Mouse (Mus musculus) heart, adult 18-20 months (tissue): ENCODE data around the gene Pdzd2. TPM values are rescaled to one million over a fixed set of nuclear protein-coding genes. Genes with fewer than 3 reads are reported as not detected.

Experiments used
- DNase-seq, 2 experiments: peaks; one replicate each; pipeline ENCODE4 v3.0.0; 2021 to 2022; ENCODE audit warnings: mixed read lengths in 1 of 2
- total RNA-seq, 2 experiments: library from RNA; stranded (reverse); gene quantifications; 2 replicates each; pipeline ENCODE4 v1.2.3; 2021

Pdzd2 gene
- total RNA-seq, 2 experiments from 2014 or later, result 68.0 to 82.0 TPM

GRCm38 (mm10) chr15:12430670-12431069, 309.1 kb downstream of the Pdzd2 start:
- DNase-seq, result no peak

- no peak for DNase-seq
These were observed 309.9 kb downstream of the Pdzd2 start for GRCm38 (mm10) chr15:12429572-12430431.

DNA sequence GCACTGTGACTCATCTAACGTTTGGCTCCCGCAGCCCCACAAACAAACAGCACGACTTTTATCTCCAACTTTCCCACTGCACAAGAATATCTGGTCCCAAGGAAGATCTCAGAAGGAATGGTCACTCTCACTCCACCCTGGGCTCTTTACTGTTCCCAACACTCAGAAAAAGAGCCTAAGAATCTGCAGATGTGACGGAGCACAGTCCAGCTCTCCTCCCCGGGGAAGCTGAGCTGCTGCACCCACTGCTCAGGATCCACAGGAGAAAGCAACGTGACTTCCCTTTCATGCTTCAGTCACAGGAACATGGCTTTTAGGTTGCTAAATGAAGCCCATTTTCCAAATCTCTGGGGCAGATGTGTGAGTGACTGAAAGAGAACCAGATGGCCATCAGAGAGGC, 311.9 kb downstream of the Pdzd2 start:
- DNase-seq, result peak; percentile 34 to 58

- no peak for DNase-seq
These were observed 313.4 kb downstream of the Pdzd2 start for GRCm38 (mm10) chr15:12426342-12426741.

- no peak for DNase-seq
These were observed 314.6 kb downstream of the Pdzd2 start for GRCm38 (mm10) chr15:12425049-12425627.

- no peak for DNase-seq
These were observed 315.5 kb downstream of the Pdzd2 start for GRCm38 (mm10) chr15:12424187-12424586.

DNA sequence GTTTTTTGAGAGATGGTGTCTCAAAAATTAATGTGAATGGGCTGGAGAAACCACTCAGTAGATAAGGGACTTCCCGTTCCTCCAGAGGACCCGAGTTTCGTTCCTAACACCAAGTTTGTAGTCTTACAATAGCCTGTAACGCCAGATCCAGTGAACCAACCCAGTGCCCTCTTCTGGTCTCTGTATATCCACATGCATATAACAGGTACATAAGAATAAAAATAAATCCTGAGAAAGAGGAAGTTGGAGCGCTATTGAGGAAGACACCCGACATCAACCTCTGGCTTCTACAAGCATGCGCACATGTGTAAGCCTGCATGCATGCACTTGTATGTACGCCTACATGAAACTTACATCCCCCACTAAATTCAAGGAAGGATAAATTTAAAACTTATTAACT, 318.8 kb downstream of the Pdzd2 start:
- no peak for DNase-seq

- no peak for DNase-seq
These were observed 319.3 kb downstream of the Pdzd2 start for GRCm38 (mm10) chr15:12420376-12420775.

DNA sequence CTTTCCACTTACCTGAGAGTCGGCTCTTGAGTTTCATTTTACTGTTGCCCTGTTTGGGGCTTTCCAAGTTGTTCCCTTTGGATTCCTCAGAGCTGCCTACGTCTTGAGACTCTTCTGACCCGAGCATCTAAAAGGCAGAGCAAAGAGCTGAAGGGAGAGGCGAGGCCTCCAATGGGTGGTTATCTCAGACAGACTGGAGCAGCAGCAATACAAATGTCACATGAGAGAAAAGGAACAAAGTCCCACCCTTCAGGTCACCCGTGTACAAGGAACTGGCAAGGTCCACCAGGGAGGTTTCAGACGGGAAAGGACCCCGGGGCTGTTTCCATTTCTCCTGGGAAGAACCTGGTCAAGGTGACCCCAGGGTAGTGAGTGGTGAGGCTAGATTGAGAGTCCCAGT, 320.3 kb downstream of the Pdzd2 start:
- no peak for DNase-seq

DNA sequence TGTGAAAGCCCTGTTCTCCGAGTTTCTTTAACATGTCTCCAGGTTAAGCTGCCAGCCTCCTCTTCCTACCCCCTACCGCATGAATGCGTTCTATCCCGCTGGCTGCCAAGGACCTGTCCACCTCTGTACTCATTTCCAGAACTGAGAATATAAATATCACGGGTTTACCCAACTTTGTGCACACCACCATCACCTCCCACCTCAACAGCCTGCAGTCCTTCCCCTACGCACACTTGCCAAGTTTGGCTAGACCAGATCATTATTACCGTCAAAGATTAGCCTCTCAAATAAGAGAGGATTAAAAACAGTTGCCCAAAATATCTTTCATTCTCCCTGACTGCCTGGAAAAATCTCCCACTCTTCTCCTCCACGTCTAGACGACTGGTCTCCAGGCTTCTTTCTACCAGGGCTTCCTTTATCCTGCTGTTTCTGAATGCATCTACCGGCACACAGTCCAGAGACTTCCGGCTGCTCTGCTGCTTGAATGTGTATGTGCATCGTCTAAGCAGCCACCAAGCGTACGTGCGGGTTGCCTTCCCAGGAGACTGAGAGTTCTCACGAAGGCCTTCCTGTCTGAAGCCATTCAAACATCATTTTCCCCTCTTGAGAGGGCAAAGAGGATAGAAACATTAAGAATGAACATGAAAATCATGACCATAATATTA, 324.1 kb downstream of the Pdzd2 start:
- DNase-seq, result peak; percentile 49 to 58

DNA sequence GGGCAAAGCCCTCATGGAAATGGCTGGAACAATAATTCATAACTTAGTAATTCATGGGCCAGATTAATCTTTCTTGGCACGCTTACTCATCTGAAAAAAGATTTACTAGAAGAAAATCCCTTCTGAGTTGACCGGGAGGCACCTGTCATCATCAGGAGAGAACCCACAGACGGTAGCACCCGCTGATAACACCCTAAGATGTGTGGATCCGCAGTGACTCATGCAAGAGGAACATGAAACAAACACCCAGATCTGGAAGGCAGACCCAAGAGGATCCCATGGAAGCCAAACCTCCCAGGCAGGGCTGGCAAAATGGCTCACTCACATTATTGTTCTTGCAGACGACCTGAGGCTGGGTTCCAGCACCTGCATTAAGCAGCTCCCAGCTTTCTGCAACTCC, 325.0 kb downstream of the Pdzd2 start:
- peak in 1 of 2 experiments; percentile 55 for DNase-seq

DNA sequence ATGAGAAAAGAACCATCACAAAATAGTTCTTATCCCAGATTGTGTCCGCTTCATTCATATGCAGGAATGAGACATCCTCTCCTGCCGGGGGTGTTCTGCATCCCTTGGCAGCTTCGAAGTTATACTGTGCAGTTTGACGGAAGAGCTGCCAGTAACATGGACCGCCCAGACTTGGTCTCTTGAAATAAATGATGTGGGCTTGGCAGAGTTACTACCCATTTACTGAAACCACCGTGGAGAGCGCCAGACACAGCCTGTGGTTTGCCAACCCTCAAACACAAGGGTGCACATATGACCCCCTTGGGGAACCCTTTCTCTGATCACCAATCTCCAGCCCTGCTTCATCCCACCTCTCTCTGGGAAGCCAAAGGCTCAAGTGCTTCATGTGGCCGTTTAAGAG, 331.5 kb downstream of the Pdzd2 start:
- no peak for DNase-seq

GRCm38 (mm10) chr15:12405592-12405991, 334.1 kb downstream of the Pdzd2 start:
- no peak for DNase-seq

DNA sequence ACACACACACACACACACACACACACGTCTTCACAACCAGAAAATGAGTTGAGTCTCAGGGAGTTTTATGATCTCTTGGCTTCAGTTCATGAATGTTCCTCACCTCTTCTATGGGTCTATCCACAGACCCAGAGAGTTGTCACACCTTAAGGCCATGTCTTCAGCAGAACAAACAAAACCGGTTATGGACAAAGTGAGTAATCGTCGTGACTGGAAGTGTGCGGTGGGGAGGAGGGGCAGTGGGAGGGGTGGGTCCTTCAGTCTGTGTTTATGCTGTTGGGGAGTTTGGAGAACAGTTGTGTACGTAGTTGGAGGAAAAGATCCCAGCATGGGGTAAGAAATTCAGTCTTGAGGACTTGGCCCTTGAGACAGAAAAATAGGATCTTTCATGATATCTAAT, 342.7 kb downstream of the Pdzd2 start:
- no peak for DNase-seq

DNA sequence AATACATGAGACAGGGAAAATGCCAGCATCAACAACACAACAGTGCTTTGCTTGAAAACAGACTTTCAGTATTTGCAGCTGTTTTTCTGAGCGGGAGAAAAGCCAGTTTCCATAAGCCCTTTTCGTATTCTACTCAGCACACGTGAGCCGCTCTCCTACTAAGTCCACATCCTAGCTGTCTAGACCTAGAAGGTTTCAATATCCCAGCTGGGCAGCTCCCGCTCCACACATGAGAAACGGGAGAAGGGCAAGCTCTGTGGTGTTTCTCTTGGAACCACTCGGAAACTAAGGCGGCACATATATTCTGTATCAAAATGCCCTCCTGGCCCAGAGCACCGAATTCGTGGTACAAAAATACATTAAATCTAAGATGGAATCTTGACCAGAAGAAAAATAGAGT, 345.0 kb downstream of the Pdzd2 start:
- DNase-seq, result no peak

DNA sequence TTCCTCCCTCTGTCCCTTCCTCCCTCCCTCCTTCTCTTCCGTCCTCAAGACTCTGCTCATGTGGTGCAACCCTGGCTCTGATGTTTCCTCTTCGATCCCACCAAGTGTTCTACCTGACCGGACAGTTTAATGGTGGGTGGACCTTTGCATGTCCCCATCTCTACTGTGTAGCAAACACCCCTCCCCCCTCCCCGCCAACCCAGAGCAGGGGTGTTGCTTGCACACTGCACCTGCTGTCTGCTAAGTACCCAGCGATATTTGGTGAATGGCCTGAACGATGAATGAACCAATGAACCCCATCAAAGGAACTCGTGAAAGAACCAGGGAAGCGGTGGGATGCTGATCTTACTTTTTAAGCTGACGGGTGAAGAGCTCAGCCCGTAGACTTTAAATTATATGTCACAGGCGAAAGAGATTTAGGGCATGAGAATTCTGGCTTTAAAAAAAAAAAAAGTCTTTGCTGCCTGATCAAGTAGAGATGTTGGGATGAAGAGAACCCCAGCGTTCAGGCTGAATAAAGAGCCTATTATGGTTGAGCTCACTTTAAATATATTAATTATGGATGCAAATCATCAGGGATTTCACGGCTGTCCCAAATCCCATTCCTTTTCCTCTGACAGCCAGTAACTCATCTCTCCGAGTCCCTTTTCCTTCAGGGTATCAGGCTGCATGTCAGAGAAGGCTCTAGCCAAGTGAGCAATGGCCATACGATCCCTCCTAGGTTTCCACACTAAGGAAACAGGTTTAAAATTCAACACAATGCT, 350.8 kb downstream of the Pdzd2 start:
- no peak for DNase-seq

- no peak for DNase-seq
These were observed 355.0 kb downstream of the Pdzd2 start for GRCm38 (mm10) chr15:12384679-12385078.

DNA sequence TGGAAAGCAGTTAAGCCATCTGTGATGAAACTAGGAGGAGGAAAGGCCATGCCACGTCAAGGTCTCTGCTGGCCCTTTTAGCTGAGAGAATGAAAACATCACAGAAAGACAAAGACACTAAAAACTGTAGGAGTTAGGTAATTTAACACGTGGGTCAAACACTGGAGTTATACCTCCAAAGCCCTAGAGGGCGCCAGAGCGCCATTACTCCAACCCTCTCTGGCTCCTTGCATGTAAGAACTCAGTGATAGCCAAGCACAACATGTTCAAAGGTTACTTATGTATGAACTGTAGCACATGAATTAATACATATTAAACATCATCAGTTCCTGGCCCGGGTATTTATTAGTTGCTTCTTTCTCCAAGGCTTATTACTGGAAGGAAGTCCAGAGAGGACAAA, 359.2 kb downstream of the Pdzd2 start:
- DNase-seq, result peak; percentile 40 to 74

DNA sequence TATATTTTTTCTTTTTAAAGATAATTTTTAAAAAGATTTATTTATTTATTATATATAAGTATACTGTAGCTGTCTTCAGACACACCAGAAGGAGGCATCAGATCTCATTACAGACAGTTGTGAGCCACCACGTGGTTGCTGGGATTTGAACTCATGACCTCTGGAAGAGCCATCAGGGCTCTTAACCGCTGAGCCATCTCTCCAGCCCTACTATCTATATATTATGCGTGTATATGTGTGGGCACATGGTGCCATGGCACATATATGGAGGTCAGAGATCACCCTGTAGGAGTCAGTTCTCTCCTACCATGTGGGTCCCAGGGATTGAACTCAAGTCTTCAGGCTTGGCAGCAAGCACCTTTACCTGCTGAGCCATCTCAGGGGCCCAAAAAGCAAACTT, 359.7 kb downstream of the Pdzd2 start:
- DNase-seq, result no peak

- no peak for DNase-seq
These were observed 361.9 kb downstream of the Pdzd2 start for GRCm38 (mm10) chr15:12377800-12378199.

DNA sequence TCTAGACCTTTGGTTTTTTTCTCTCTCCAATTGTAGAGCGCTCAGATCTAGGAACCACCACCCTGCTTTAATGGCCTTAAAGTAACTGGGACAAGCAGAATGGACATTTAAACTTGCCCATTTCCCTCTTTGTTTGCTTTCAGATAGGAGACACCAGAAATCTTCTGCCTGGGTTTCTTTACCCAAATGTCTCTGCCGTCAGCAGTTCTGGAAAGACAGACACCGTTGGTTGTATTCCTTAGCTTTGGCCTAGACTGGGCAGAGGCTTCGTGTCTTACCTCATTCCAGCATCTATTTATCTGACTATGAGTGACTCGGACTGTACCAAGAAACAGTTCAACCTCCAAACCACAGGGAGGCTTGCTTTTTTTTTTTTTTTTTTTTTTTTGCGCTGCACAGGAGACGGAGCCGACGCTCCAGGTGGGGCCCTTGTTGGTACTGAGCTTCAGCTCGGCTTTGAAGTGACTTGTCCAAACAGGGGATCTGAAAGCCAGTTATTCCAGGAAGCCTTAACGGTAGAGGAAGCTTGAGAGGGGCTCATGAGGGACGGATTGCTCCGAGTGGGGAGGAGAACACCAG, 363.1 kb downstream of the Pdzd2 start:
- DNase-seq, result no peak

DNA sequence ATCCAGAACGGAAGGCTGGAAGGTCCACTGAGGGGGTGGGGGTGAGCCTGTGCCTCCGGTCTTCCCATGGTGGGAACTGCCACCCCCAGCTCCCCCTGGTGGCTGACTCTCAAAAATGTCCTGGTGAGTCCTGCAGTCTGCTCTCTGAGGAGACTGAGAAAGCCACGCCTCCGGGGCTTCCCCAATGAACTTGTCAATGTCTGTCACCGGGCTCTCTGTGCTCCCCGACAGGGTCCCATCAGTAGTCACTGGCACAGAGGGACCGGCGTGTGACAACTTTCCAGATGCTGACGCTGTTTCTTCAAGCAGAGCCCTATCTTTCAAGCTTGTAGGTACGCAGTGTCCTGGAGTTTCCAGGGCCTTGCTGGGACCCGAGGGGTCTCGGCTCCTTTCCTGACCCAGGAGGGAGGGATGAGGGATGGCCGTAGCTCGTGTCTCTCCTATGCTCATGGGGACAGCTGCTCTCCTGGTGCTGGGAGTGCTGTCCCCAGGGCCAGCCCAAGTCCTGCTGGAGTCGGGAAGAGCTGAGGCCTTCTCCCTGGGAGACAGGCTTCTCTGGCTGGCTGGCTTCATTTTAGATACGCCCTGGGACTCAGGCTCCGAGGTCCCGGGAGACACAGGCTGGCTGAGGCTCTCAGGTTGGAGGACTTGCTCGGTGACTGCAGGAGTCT, 363.9 kb downstream of the Pdzd2 start:
- peak; percentile 92 to 93 for DNase-seq
